Mouse (Mus musculus): Measurements from ENCODE around the gene Itgad.

GRCm38 (mm10) chr7:128154076-128154475, at the start of gene Itgad:
- TF ChIP-seq POLR2A (IDR thresholded peaks at IDR 0.05; ENCODE audit: control insufficient read depth, extremely low read depth, insufficient read depth, low read length, poor library complexity): no peak
- TF ChIP-seq CTCF (IDR thresholded peaks at IDR 0.05; ENCODE audit: borderline replicate concordance, control insufficient read depth, extremely low read depth, insufficient read depth, low read length, poor library complexity): no peak
